Mouse (Mus musculus): ENCODE data around the gene Hcn3.

DNA sequence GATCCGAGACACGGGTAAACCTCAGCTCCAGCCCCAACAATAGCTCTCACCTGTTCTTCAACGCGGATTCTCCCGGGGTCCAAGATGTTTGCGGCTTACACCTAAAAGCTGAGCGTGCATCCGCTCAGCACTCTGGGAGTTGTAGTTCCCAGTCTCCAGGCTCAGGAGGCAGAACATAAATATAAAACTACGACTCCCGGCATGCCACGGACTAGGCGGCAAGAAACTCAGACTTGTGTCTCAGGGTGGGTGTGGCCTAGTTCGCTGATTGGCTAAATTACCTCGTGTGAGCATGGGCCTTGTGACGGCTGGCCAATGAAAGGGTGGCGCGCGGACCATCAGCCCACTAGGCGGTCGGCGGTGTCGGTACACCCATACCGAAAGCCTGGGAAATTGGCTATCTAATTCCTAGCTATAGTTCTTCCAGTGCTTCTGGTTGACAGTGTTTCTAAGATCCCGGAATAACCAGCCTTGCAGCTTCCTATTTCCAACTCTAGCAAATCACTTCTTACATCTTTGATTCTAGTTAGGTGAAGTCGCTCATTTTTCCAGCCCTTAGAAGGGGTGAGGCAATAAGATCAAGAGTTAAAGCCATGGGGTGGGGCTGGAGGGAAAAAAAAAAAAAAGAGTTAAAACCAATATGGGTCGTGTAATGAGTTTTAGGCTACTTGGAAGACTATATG, 58.0 kb downstream of the Hcn3 start, which contains the start of gene Fdps:
- TF ChIP-seq POLR2A (IDR thresholded peaks at IDR 0.05; ENCODE audit: borderline replicate concordance, low read depth, low read length) (no peak), CTCF (IDR thresholded peaks at IDR 0.05; ENCODE audit: low read depth, low read length) (no peak)
